Mouse (Mus musculus): ENCODE measurements around the gene Pirt. TPM values are rescaled to one million over a fixed set of nuclear protein-coding genes. Genes with fewer than 3 reads are reported as not detected.

Pirt gene
- polyA plus RNA-seq, 1 experiment from 2014 or later, result 1.4 TPM

DNA sequence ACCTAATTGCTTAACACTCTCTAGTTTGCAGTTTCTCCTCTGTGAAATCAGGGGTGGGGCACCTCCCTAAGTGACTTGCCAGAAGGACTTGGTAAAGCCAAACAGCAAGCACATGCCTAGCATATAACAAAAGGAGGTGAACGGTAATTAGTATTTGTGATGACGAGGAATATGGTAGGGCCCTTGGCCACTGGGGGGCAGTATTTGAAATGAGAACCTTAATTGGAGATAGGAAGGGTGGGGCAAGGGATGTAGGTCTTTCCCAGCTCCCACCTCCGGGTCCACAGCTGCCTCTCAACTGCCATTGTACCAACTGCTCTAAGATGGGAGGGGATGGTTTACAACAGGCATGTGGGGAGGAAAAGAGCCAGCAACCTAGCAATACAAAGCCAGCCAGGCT, 2.5 kb downstream of the Pirt start:
- no peak overlapping the region for H3K27ac ChIP-seq
- DNase-seq (ENCODE audit: low spot score), result peak; percentile 45
- WGBS, result 35% methylated on average over 3 of the region's 3 CpGs

DNA sequence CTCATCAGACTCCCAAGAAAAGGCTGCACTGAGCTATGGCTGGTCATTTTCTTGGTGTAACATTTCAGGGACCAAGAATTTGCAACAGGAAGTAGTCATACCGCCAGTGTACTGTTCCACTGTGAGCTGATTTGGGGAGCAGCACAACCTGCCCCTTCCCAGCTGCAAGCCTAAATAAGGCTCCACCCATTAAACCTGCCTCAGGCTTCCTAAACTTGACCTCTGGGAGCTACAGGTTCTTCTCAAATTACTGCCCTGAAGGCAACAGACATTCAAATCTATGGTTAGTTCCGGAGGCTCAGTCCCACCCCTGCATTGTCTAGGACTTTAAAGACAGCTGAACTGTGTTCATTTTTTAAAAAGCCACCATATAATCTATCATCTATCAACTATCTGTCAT, 8.2 kb downstream of the Pirt start:
- no peak overlapping the region for H3K4me3 ChIP-seq
- H3K4me1 ChIP-seq (replicated peaks), result peaks cover 11% of the 10 kb centered on the region; the same call in 1 of the 2 replicates
- no peaks in the 10 kb centered on the region for H3K27me3 ChIP-seq (ENCODE audit: insufficient read depth, poor library complexity, severe bottlenecking)
- no peaks in the 10 kb centered on the region for H3K9me3 ChIP-seq
- H3K36me3 ChIP-seq, result no peaks in the 10 kb centered on the region
- WGBS, result 67% methylated on average over 2 of the region's 2 CpGs
- no peak for DNase-seq (ENCODE audit: low spot score)
- no peak overlapping the region for H3K27ac ChIP-seq

More for the DNA sequence above, 2.5 kb downstream of the Pirt start:
- Histone ChIP-seq H3K27me3 (ENCODE audit: insufficient read depth, poor library complexity, severe bottlenecking) (peaks cover 14% of the 10 kb centered on the region; the same call in 1 of the 2 replicates), H3K4me1 (replicated peaks) (peaks cover 4% of the 10 kb centered on the region; the same call in 1 of the 2 replicates), H3K4me3 (no peak overlapping the region), H3K9me3 (no peaks in the 10 kb centered on the region), H3K36me3 (no peaks in the 10 kb centered on the region)

DNA sequence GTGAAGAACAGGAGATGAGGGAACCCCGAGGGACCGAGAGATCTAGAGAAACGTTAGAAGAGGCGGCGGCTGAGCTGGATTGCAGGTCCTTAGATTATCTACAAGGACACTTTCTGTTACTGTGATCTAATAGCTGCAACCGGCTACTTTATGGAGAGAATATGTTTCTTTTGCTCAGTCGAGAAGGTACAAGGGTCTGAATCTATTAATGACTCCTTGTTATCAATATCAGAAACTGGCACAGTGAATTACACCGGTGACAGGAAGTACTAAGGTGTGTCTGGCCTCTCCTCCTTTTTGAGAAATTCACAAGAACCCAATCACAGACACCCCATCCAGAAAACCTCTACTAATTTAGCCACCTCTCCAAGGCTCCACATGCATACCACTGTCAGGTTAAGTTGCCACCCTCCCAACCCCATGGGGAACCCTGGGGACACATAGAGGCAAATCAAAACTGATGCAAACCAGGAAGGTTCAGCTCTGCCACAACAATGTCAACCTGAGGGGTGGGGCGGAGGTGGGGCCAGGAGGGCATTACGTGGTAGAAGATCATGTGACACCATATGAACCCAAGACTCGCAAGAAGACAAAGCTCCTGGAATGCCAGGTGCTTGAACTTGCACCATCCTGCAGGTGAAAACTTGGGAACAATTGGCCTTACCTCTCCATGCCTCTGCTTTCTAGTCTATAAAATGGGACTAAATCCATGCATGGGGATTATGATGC, 12.5 kb downstream of the Pirt start:
- H3K4me3 ChIP-seq, result no peak overlapping the region
- no peaks in the 10 kb centered on the region for H3K36me3 ChIP-seq
- DNase-seq (ENCODE audit: low spot score), result no peak
- peaks cover 11% of the 10 kb centered on the region; the same call in 1 of the 2 replicates for H3K4me1 ChIP-seq (replicated peaks)
- no peaks in the 10 kb centered on the region for H3K9me3 ChIP-seq
- WGBS, result 86% methylated on average over 11 of the region's 11 CpGs
- no peak overlapping the region for H3K27ac ChIP-seq
- H3K27me3 ChIP-seq (ENCODE audit: insufficient read depth, poor library complexity, severe bottlenecking), result no peaks in the 10 kb centered on the region

DNA sequence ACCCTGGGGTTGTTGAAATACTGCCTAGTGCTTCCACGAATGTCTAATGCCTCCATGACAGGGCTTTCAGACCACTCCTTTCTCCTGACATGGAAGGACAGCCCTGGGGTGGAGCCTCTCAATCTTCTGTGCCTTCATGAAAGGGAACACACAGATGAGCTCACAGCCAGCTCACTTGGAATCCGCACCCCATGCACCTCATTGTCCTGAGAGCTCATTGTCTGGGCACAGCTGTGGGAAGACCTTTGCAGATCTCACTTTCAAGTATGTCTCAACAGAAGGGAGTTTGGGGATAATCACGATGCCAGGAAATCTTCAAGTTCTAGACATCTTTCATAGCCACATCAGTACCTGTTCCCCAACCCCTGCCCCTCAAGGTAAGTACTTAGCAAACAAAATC, 16.5 kb downstream of the Pirt start:
- DNase-seq (ENCODE audit: low spot score), result no peak
- H3K9me3 ChIP-seq, result no peaks in the 10 kb centered on the region
- H3K27ac ChIP-seq, result no peak overlapping the region
- H3K4me1 ChIP-seq (replicated peaks), result peaks cover under 1% of the 10 kb centered on the region; the same call in 1 of the 2 replicates
- H3K4me3 ChIP-seq, result no peak overlapping the region
- no peaks in the 10 kb centered on the region for H3K36me3 ChIP-seq
- no peaks in the 10 kb centered on the region for H3K27me3 ChIP-seq (ENCODE audit: insufficient read depth, poor library complexity, severe bottlenecking)
- WGBS, result 54% methylated on average over 3 of the region's 3 CpGs

DNA sequence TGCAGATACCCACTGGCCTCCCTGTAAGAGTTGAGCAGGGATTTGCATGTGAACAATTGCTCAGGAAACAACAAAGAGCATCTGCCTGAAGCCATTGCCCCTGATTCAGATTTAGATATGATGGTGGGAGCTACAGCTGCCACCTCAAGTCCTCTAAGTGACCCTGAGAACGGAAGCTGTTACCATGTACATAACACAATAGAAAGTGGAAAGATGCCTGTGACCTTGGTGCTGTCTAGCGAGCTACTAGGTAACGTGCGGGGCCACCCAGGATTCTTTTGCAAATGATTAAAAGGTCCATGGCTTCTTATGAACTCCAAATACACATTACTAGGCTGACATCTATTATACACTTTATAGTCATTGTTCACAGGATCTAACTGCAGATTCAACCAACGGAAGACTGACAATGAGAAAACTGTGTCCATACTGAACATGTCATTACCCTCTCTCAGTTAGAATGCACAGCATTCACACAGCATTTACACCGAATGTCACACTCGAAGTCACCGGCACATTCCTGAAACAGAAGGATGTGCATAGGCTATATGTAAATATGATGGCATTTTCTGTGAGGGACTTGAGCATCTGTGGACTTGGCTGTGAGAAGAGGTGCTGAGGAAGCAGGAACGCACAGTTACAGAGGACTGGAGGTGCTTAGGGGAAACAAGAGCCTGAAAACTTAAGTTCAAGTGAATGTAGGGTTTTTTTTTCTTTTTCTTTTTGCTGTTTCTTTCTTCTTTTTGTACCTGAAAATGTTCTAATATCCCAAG, 21.2 kb downstream of the Pirt start:
- no peak for DNase-seq (ENCODE audit: low spot score)
- H3K36me3 ChIP-seq, result no peaks in the 10 kb centered on the region
- 73% methylated on average over 9 of the region's 9 CpGs for WGBS

DNA sequence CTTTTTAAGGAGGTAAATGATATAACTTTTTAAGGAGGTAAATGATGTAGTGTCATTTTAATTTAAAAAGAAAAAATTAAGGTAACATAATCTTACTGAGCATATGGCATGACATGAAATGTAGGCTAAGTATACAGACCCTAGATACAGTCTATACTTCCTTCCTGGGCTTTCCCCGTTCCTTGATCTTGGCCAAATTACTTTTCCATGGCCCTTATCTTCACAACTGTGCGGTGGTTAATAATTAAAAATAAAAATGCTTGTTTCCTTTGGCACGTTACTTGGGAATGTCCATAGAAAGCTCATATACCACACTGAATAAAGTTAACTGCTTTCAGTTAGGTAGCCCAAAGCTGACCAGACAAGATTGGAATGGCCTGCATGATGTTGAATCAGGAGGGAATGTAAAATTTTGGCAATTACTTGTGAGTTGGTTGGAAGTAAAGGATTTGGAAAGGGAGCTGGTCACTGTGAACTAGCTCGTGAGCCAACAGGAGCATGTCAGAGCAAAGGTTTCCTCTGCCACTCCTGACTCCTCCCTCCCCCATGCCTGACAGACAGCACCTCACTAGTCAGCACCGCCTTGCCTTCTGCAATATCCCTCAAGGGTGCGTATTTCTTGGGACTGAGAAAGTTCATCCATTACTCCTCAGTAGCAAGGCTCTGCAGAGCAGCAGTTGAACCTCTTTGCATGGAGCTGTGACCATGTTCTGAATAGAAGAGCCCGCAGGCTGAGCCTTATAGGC, 22.8 kb downstream of the Pirt start:
- Histone ChIP-seq H3K9me3 (no peaks in the 10 kb centered on the region), H3K27me3 (ENCODE audit: insufficient read depth, poor library complexity, severe bottlenecking) (no peaks in the 10 kb centered on the region), H3K4me3 (no peak overlapping the region), H3K27ac (no peak overlapping the region), H3K4me1 (replicated peaks) (no peaks in the 10 kb centered on the region; the same call in 1 of the 2 replicates), H3K36me3 (no peaks in the 10 kb centered on the region)
- DNase-seq (ENCODE audit: low spot score), result no peak
- 83% methylated on average over 7 of the region's 7 CpGs for WGBS

More for the DNA sequence above, 21.2 kb downstream of the Pirt start:
- Histone ChIP-seq H3K27ac (no peak overlapping the region), H3K4me3 (no peak overlapping the region), H3K4me1 (replicated peaks) (no peaks in the 10 kb centered on the region; the same call in 1 of the 2 replicates), H3K27me3 (ENCODE audit: insufficient read depth, poor library complexity, severe bottlenecking) (no peaks in the 10 kb centered on the region), H3K9me3 (no peaks in the 10 kb centered on the region)

DNA sequence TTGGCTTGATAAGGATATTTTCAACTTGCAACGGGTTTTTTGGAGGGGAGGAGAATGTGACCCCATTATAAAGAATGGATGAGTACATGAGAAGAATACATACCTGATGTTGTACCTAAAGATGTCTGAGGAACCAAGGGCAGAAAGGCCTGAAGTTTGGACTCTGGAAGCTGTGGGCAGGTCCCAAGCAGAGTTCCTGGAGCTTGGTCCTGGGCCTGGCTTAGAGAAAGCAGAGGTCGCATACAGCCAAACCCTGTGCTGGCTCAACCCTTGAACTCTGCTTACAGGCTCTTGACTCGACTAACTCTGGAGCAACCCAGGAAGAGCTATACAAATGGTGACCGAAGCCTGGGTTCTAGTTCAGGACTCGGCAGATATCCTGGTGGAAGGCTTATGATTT, 30.2 kb downstream of the Pirt start:
- 93% methylated on average over 5 of the region's 5 CpGs for WGBS
- no peaks in the 10 kb centered on the region for H3K9me3 ChIP-seq
- no peak overlapping the region for H3K27ac ChIP-seq
- no peaks in the 10 kb centered on the region for H3K4me1 ChIP-seq (replicated peaks)
- no peak for DNase-seq (ENCODE audit: low spot score)
- H3K4me3 ChIP-seq, result no peak overlapping the region
- no peaks in the 10 kb centered on the region for H3K36me3 ChIP-seq
- no peaks in the 10 kb centered on the region for H3K27me3 ChIP-seq (ENCODE audit: insufficient read depth, poor library complexity, severe bottlenecking)

DNA sequence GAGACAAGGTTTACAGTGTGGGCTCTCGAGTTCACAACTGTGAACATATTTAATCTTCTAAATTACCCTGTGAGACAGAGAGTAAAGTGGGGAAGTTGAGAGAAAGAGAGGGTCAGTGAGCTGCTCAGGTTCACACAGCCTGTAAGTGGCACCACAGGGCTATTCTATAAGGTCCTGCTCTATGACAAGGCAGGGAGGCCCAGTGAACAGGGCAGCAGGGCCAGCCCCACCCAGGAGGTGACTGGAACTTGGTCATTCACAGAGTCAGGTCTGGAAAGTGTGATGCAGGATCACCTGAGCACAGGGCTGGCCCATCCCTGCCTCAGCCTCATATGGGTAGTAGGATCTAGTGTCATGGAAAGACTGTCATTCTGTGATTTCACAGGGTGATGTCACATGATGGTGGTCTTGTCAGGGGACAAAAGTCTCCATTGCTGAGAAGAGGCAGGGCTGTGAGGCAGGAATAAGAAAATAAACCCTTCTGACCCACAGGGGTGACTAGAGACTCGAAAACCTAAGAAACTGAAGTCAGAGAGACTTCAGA, 33.5 kb downstream of the Pirt start:
- WGBS, result 76% methylated on average over 2 of the region's 2 CpGs

DNA sequence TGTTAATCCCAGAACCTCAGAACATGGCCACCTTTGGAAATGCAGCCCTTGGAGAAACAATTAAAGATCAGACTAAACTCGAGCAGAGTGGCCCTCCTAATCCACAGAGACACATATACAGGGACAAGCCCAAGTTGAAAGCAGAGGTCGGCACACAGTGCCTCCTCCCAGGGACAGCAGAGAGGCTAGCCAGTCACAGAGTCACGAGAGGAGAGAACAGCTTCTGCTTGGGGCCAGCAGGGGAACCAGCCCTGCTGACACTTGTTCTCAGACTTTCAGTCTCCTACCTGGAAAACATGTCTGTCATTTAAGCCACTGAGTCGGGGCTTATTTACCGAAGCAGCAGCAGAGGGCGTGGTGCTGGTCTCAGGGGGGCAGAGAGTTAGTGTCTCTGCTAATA, 34.7 kb downstream of the Pirt start:
- WGBS, result 76% methylated on average over 6 of the region's 6 CpGs
- no peaks in the 10 kb centered on the region for H3K27me3 ChIP-seq (ENCODE audit: insufficient read depth, poor library complexity, severe bottlenecking)
- no peaks in the 10 kb centered on the region for H3K4me1 ChIP-seq (replicated peaks)
- H3K9me3 ChIP-seq, result no peaks in the 10 kb centered on the region
- H3K36me3 ChIP-seq, result no peaks in the 10 kb centered on the region
- no peak for DNase-seq (ENCODE audit: low spot score)
- no peak overlapping the region for H3K27ac ChIP-seq
- H3K4me3 ChIP-seq, result no peak overlapping the region

More for the DNA sequence above, 33.5 kb downstream of the Pirt start:
- H3K36me3 ChIP-seq, result no peaks in the 10 kb centered on the region
- no peaks in the 10 kb centered on the region for H3K27me3 ChIP-seq (ENCODE audit: insufficient read depth, poor library complexity, severe bottlenecking)
- H3K4me1 ChIP-seq (replicated peaks), result no peaks in the 10 kb centered on the region
- H3K4me3 ChIP-seq, result no peak overlapping the region
- H3K9me3 ChIP-seq, result no peaks in the 10 kb centered on the region
- H3K27ac ChIP-seq, result no peak overlapping the region
- DNase-seq (ENCODE audit: low spot score), result no peak

DNA sequence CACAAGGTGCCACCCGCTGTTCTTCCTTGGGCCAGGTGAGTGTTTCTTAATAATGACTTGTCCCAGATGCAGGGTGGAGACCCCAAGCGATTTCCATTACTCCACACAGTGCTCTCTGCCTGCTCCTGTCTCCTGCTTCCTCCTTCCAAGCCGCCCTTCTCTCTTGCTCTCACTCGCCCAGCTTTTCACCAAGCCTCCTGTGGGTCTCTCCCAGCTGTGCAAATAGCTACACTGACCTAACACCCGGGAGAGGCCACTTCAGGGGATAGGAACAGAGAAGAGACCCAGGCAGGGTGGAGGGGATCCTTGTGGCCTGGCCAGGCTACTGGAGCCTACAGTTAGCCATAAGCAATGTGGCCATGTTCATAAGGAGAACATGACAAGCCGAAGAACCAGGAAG, 35.1 kb downstream of the Pirt start:
- H3K4me3 ChIP-seq, result no peak overlapping the region
- no peak for DNase-seq (ENCODE audit: low spot score)
- H3K27me3 ChIP-seq (ENCODE audit: insufficient read depth, poor library complexity, severe bottlenecking), result no peaks in the 10 kb centered on the region
- H3K9me3 ChIP-seq, result no peaks in the 10 kb centered on the region
- WGBS, result 74% methylated on average over 6 of the region's 6 CpGs
- H3K36me3 ChIP-seq, result no peaks in the 10 kb centered on the region
- no peaks in the 10 kb centered on the region for H3K4me1 ChIP-seq (replicated peaks)
- no peak overlapping the region for H3K27ac ChIP-seq

DNA sequence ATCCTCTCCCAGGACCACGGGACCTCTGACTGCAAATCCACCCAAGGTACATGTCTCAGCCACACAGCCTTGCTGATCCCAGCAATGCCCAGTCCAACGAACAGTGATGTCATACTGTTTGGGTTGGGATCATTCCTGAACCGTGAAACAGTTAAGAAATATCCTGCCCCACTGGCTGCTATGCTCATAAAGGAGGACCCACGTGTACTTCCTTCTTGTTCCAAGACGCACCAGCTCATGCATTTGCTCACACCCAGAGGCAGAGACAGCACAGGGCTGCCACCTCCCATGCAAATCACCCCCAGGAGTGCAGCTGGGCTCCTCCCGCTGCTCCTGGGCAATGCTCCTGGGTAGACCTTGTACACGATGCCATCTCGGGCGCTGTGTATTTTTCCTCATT, 44.5 kb downstream of the Pirt start, which contains the start of gene Tmem238l:
Tmem238l (plus strand) TSS at position 336 of the 400 bp plus-strand sequence.
- no peak for DNase-seq (ENCODE audit: low spot score)

DNA sequence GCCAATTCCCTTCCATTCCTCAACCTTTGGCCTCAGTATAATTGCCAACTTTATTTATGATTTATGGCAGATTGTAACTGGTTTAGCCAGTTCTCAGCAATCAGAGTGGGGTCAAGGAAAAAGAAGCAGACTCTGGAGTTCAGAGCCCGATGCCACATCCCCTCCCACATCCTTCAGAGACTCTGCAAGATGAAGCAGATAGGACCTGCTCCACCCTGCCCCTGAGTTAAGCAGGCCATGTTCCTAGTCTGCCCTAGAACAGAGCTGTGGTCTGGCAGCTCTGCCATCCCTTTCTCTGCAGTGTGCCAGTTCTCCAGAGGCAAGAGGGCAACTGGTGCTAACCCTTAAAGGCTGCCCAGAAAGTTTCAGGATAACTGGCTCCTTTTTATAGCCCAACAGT, 49.0 kb downstream of the Pirt start:
- no peak overlapping the region for H3K4me3 ChIP-seq
- no peaks in the 10 kb centered on the region for H3K36me3 ChIP-seq
- 92% methylated on average over 1 of the region's 1 CpGs for WGBS
- H3K4me1 ChIP-seq (replicated peaks), result no peaks in the 10 kb centered on the region
- no peaks in the 10 kb centered on the region for H3K9me3 ChIP-seq
- H3K27me3 ChIP-seq (ENCODE audit: insufficient read depth, poor library complexity, severe bottlenecking), result no peaks in the 10 kb centered on the region
- no peak for DNase-seq (ENCODE audit: low spot score)
- no peak overlapping the region for H3K27ac ChIP-seq

More for the DNA sequence above, 44.5 kb downstream of the Pirt start, which contains the start of gene Tmem238l:
- WGBS, result 86% methylated on average over 9 of the region's 9 CpGs
- Histone ChIP-seq H3K9me3 (no peaks in the 10 kb centered on the region), H3K27me3 (ENCODE audit: insufficient read depth, poor library complexity, severe bottlenecking) (no peaks in the 10 kb centered on the region), H3K4me3 (no peak within 1 kb of the TSS), H3K27ac (no peak within 1 kb of the TSS), H3K4me1 (replicated peaks) (no peaks in the 10 kb centered on the region), H3K36me3 (no peaks in the 10 kb centered on the region)

All from hindbrain, embryonic 10.5 days (tissue).